Mouse (Mus musculus) layer of hippocampus, postnatal 14 days (tissue): ENCODE measurements around the gene Hhipl1. TPM values are rescaled to one million over a fixed set of nuclear protein-coding genes. Genes with fewer than 3 reads are reported as not detected.
A peak's percentile ranks its signal among the peaks of the same experiment; 100 is the strongest.

Experiments
- DNase-seq, 2 experiments: peaks; one replicate each; pipeline ENCODE4 v3.0.0; 2021 to 2022; ENCODE audit warnings: low spot score in 2 of 2, mixed read lengths in 1 of 2
- total RNA-seq, 2 experiments: library from RNA; stranded (reverse); gene quantifications; 2 replicates each; pipeline ENCODE4 v1.2.3; 2021

The Hhipl1 gene
- total RNA-seq, 2 experiments from 2014 or later = 4.1 to 5.2 TPM

- DNase-seq = peak in 1 of 2 experiments; percentile 61
Measured at GRCm38 (mm10) chr12:108275920-108276822, 29.9 kb upstream of the Hhipl1 start.

DNA sequence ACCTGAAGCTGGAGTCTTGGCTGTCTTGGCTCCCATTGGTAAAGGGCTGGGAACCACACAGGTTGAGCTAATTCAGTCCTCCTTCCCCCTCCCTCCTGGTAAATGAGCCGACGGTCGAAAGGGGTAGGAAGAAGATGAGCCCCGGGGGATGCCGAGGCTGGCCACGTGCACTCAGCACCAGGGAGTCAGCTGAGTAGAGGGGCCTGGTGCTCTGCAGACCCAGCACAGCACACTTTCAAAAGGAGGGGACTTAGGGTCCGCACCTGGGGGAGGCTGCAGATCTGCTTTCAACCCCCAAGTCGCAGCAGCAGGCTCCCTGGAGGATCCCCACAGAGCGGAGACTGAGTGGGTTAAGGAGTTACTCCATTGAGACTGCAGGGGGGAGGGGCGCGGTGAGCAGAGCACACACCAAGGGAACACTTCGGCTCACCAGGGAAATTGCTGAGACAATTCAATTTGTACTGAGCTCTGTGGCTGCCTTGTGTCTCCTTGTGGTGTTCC lies 28.7 kb upstream of the Hhipl1 start:
- DNase-seq = no peak

- DNase-seq = no peak
Measured at GRCm38 (mm10) chr12:108278221-108278918, 27.7 kb upstream of the Hhipl1 start.

GRCm38 (mm10) chr12:108284455-108285224 lies 21.4 kb upstream of the Hhipl1 start:
- no peak for DNase-seq

- no peak for DNase-seq
Measured at GRCm38 (mm10) chr12:108285225-108286011, 20.7 kb upstream of the Hhipl1 start.

GRCm38 (mm10) chr12:108286381-108286780 lies 19.7 kb upstream of the Hhipl1 start:
- DNase-seq = no peak

GRCm38 (mm10) chr12:108287011-108287410 lies 19.1 kb upstream of the Hhipl1 start:
- DNase-seq = no peak

DNA sequence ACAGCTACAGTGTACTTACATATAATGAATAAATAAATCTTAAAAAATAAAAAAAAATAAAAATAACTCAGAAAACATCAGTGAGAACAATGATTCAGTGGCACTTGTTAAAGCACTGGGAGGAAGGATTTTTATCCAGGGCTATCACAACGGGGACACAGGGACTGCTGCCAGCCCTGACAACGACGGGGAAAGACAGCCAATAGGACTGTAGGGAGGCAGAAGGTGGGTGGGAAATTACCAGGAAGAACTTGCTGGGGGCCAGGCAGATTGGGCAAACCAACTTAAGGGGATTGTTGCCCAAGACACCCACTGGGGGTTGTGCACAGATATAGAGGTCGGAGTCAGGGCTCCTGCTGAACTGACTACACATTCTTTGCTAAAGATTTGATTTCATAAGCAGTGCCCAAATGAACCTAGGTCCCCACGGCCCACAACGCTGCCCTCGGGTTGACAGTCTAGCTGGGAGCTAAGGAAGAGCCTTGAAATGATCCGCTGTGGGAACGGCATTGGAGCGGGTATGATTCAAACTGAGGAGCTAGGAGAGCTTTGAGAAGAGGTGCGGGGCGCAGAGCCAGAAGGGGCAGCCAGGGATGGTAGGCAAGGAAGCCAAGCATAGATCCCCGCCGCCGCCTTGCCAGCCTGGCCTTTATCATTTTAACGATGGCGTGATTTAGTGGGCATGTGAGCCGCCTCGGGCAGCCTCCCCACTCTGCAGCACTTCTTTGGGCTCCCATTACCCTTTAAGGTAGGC lies 17.8 kb upstream of the Hhipl1 start:
- DNase-seq = no peak

- no peak for DNase-seq
Measured at GRCm38 (mm10) chr12:108292419-108292818, 13.7 kb upstream of the Hhipl1 start.

DNA sequence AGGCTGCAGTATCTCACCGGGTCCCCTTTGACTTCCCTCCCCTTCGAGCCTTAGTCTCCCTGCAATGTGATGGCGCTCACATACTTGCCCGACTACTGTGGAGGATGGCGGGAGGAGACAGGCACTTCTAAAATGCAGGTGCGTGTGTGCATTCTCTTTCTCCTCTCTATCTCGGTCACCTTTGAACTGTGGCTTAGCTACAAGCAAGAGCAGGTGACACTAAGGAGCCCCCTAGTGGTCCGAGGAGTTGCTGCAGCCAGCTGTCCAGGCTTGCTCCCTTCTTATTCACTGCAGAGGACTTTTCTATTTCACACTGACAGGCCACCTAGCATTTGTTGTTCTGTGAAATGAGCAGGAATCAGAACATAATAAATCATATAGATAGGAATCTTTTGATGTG lies 13.1 kb upstream of the Hhipl1 start:
- DNase-seq = no peak

DNA sequence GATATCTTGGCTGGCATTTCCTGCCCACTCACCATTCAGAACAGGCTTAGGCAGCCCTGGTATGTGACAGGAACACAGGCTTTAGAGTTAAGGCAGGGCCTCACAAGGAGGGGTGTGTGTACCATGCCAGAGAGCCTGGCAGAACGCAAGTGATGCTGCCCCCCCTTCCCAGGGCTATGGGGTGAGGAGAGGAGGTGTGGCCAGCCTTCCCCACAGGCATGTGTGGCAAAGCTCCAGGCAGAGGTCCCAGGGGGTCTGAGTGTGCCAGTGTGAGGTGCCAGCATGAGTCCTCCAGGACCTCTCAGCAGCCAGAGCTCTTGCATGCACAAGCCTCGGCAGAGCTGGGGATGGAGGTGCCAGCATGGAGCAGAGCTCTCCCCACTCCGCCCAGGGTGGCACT lies 11.4 kb upstream of the Hhipl1 start:
- no peak for DNase-seq

DNA sequence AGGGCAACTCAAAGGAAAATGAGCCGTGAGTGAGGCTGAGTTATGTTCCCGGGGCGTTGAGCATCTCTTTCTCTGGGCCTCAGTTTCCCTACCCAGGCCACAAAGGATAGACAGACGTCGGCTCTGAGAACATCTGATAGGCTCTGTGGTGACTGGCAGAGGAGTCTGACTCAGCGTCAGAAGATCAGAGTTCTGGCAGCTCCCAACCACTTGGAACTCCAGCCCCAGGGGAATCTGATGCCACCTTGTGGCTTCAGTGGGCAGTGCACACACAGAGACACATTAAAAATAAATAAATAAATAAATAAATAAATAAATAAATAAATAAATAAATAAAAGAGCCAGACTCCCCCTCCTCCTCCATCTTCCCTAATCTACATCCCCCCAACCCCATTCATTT lies 9.0 kb upstream of the Hhipl1 start:
- DNase-seq = no peak

GRCm38 (mm10) chr12:108301006-108301405 lies 5.1 kb upstream of the Hhipl1 start:
- DNase-seq = no peak

GRCm38 (mm10) chr12:108303778-108304365 lies 2.2 kb upstream of the Hhipl1 start:
- no peak for DNase-seq

DNA sequence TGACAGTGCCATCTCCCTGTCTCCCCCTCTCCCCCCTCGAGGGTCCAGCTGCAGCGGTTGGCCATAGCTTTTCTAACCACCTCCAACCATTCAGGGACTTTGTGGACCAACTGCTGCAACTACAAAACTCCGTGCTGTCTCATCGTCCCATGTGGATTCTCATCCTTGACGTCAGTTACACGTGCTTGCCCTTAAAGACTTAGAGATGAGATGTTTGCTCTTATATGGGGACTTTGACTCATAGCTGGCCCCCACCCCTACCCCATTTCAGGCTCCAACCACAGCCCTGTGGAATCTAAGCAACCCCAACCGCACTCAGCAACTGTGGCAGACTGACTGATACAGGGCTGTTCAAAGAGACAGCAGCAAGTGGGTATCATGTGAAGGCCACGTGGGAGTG lies 898 bp upstream of the Hhipl1 start:
- DNase-seq = no peak

DNA sequence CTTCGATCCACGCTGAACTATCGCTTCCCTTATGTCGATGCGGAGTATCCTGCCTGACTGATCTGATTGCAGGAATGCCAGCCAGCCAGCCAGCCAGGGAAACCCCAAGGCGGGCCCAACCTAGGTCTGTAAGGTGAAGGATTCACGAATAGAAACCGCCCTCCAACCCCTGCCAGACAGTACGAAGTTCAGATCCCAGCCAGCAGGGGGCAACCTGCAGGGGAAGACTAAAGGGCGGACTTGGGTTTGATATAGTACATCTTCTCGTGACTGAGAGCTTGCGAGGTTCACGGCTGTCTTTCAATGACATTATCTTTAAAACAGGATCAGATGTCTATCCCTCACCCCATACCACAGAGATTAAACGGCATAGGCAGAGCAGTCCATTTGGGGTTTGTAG lies 1.5 kb downstream of the Hhipl1 start:
- no peak for DNase-seq

GRCm38 (mm10) chr12:108308363-108308856 lies 2.3 kb downstream of the Hhipl1 start:
- no peak for DNase-seq

GRCm38 (mm10) chr12:108309116-108309794 lies 3.2 kb downstream of the Hhipl1 start:
- DNase-seq = no peak

GRCm38 (mm10) chr12:108310041-108310440 lies 4.0 kb downstream of the Hhipl1 start:
- no peak for DNase-seq
